In genomic region chr12:36926225-36926624, GRCm38 (mm10) we compare ENCODE assay signal across 25 mouse cellular contexts.
DNase-seq lines count a peak whose midpoint lies in the region; ATAC-seq lines count a peak whose summit lies in the region.
"Had no signal": no experiment of that assay in that cellular context is flagged by ENCODE, and none has a peak within 500 bp of the region (broad histone marks: within the 10 kb centered on the region; RNA-seq: fewer than 3 reads in every experiment).

No protein-coding gene starts in this region.

- H3K9ac ChIP-seq in kidney, embryonic 15.5 days: no peak overlapping the region
- no peak overlapping the region for H3K9ac ChIP-seq in lung, embryonic 16.5 days (ENCODE audit: low read length)
- H3K9ac ChIP-seq: embryonic facial prominence, embryonic 15.5 days; heart, embryonic 12.5 days; liver, embryonic 12.5 days; liver, postnatal 0 days had no signal

- no peak overlapping the region for H3K4me3 ChIP-seq in kidney, embryonic 15.5 days (replicated peaks)
- no peak overlapping the region for H3K4me3 ChIP-seq in lung, embryonic 16.5 days (ENCODE audit: low read length)
- H3K4me3 ChIP-seq: embryonic facial prominence, embryonic 15.5 days; gastrocnemius, adult 2 months; heart, adult 2 months; heart, embryonic 12.5 days; liver, embryonic 12.5 days had no signal

- WGBS in kidney, embryonic 15.5 days: 13% methylated on average over 4 of the region's 4 CpGs
- WGBS in lung, embryonic 16.5 days: 40% methylated on average over 4 of the region's 4 CpGs

- DNase-seq in kidney, postnatal 36 days: no peak
- no peak for DNase-seq in lung, postnatal 36 days
- peak; percentile 17 for DNase-seq in splenic B cell, adult 2 months (ENCODE audit: low read depth, low spot score)
- no peak for DNase-seq in frontal cortex, postnatal 36 days (ENCODE audit: low spot score in 2 of 2)
- DNase-seq: adrenal gland, adult 8-10 months; B cell, adult 2 months; cerebellum, adult 8-10 months; cerebellum, postnatal 25 days; gastrocnemius, adult 2 months; gastrocnemius, postnatal 36 days; heart, adult 2 months; heart, postnatal 10 days; kidney, postnatal 10 days; liver, postnatal 0 days; lung, postnatal 4 days; midbrain, embryonic 14.5 days; thymus, postnatal 4 days had no signal

- H3K4me1 ChIP-seq in kidney, embryonic 15.5 days: no peaks in the 10 kb centered on the region
- H3K4me1 ChIP-seq in lung, embryonic 16.5 days (replicated peaks; ENCODE audit: control insufficient read depth, insufficient read depth, low read length): no peaks in the 10 kb centered on the region
- H3K4me1 ChIP-seq: embryonic facial prominence, embryonic 15.5 days; liver, embryonic 12.5 days had no signal

- H3K36me3 ChIP-seq in kidney, embryonic 15.5 days: no peaks in the 10 kb centered on the region
- no peaks in the 10 kb centered on the region for H3K36me3 ChIP-seq in lung, embryonic 16.5 days (ENCODE audit: control insufficient read depth, insufficient read depth, low read length)
- no peaks in the 10 kb centered on the region for H3K36me3 ChIP-seq in splenic B cell, adult 2 months (ENCODE audit: control insufficient read depth, insufficient read depth, low read length, poor library complexity, severe bottlenecking)
- H3K36me3 ChIP-seq: embryonic facial prominence, embryonic 15.5 days; heart, embryonic 12.5 days; liver, embryonic 12.5 days had no signal

- H3K9me3 ChIP-seq in kidney, embryonic 15.5 days (replicated peaks): no peaks in the 10 kb centered on the region
- H3K9me3 ChIP-seq in lung, embryonic 16.5 days (ENCODE audit: control insufficient read depth, low read length): no peaks in the 10 kb centered on the region
- H3K9me3 ChIP-seq: embryonic facial prominence, embryonic 15.5 days; heart, embryonic 12.5 days; liver, embryonic 12.5 days had no signal

- no peak overlapping the region for H3K4me2 ChIP-seq in kidney, embryonic 15.5 days
- no peak overlapping the region for H3K4me2 ChIP-seq in lung, embryonic 16.5 days (ENCODE audit: low read depth, low read length)
- H3K4me2 ChIP-seq: embryonic facial prominence, embryonic 15.5 days; heart, embryonic 12.5 days; liver, embryonic 12.5 days had no signal

- H3K27me3 ChIP-seq in kidney, embryonic 15.5 days: no peaks in the 10 kb centered on the region
- H3K27me3 ChIP-seq in lung, embryonic 16.5 days (ENCODE audit: control insufficient read depth, insufficient read depth, low read depth, low read length): no peaks in the 10 kb centered on the region
- H3K27me3 ChIP-seq in splenic B cell, adult 2 months (ENCODE audit: control insufficient read depth, insufficient read depth, low read length, poor library complexity, severe bottlenecking): no peaks in the 10 kb centered on the region
- H3K27me3 ChIP-seq: embryonic facial prominence, embryonic 15.5 days; heart, embryonic 12.5 days; liver, embryonic 12.5 days had no signal

- ATAC-seq in kidney, embryonic 15.5 days (replicated peaks; ENCODE audit: low FRiP score): peak; percentile 84
- peak; percentile 62 for ATAC-seq in lung, embryonic 16.5 days (ENCODE audit: low read depth)
- peak; percentile 82 for ATAC-seq in granulocyte monocyte progenitor cell, adult 5-6 weeks (replicated peaks; ENCODE audit: poor library complexity, severe bottlenecking)
- ATAC-seq: forebrain, embryonic 14.5 days; hindbrain, embryonic 16.5 days; liver, embryonic 12.5 days; liver, postnatal 0 days had no signal

- H3K27ac ChIP-seq in kidney, embryonic 15.5 days: no peak overlapping the region
- no peak overlapping the region for H3K27ac ChIP-seq in lung, embryonic 16.5 days (ENCODE audit: low read length)
- H3K27ac ChIP-seq: gastrocnemius, adult 2 months; heart, adult 2 months; liver, embryonic 12.5 days had no signal
